Mouse (Mus musculus): ENCODE measurements around the gene Scamp3. TPM values are rescaled to one million over a fixed set of nuclear protein-coding genes. Genes with fewer than 3 reads are reported as not detected.

Gene Scamp3
- polyA plus RNA-seq, 1 experiment from 2014 or later, result 115 TPM

- Histone ChIP-seq H3K4me1 (peaks cover 45% of the 10 kb centered on the region), H3K9ac (peak within 1 kb of the TSS; percentile 88), H3K9me3 (no peaks in the 10 kb centered on the region), H3K27me3 (no peaks in the 10 kb centered on the region), H3K4me2 (peak within 1 kb of the TSS; percentile 92), H3K27ac (peak within 1 kb of the TSS; percentile 87), H3K36me3 (peaks cover 60% of the 10 kb centered on the region), H3K4me3 (peak within 1 kb of the TSS; percentile 69)
- peak; percentile 87 for ATAC-seq (ENCODE audit: insufficient number of reproducible peaks, insufficient read depth, low FRiP score, low TSS enrichment, low read depth)
- 7% methylated on average over 39 of the region's 39 CpGs for WGBS
These were observed 6.0 kb downstream of the Scamp3 start, which contains the start of gene Fam189b for GRCm38 (mm10) chr3:89183058-89183958. Gene Fam189b (plus strand): TSS chr3:89183143.

GRCm38 (mm10) chr3:89183959-89184315 is 6.7 kb downstream of the Scamp3 start:
- Histone ChIP-seq H3K9ac (peak overlapping the region; percentile 88), H3K36me3 (peaks cover 65% of the 10 kb centered on the region), H3K27ac (no peak overlapping the region), H3K9me3 (no peaks in the 10 kb centered on the region), H3K4me1 (peaks cover 39% of the 10 kb centered on the region), H3K4me2 (peak overlapping the region; percentile 92), H3K4me3 (peak overlapping the region; percentile 69), H3K27me3 (no peaks in the 10 kb centered on the region)
- no peak for ATAC-seq (ENCODE audit: insufficient number of reproducible peaks, insufficient read depth, low FRiP score, low TSS enrichment, low read depth)
- 80% methylated on average over 6 of the region's 6 CpGs for WGBS

GRCm38 (mm10) chr3:89187197-89187596 is 9.9 kb downstream of the Scamp3 start:
- no peak overlapping the region for H3K9ac ChIP-seq
- H3K27me3 ChIP-seq, result no peaks in the 10 kb centered on the region
- 0 out of 2 replicates have a peak, but pooled peaks have one; percentile 3 for ATAC-seq (ENCODE audit: insufficient number of reproducible peaks, insufficient read depth, low FRiP score, low TSS enrichment, low read depth)
- H3K9me3 ChIP-seq, result no peaks in the 10 kb centered on the region
- no peak overlapping the region for H3K27ac ChIP-seq
- no peak overlapping the region for H3K4me2 ChIP-seq
- no peak overlapping the region for H3K4me3 ChIP-seq
- peaks cover 39% of the 10 kb centered on the region for H3K36me3 ChIP-seq
- WGBS, result 39% methylated on average over 23 of the region's 23 CpGs
- peaks cover 32% of the 10 kb centered on the region for H3K4me1 ChIP-seq

GRCm38 (mm10) chr3:89187690-89188477 is 10.6 kb downstream of the Scamp3 start:
- no peak overlapping the region for H3K9ac ChIP-seq
- ATAC-seq (ENCODE audit: insufficient number of reproducible peaks, insufficient read depth, low FRiP score, low TSS enrichment, low read depth), result no peak
- H3K4me1 ChIP-seq, result peaks cover 27% of the 10 kb centered on the region
- no peak overlapping the region for H3K27ac ChIP-seq
- no peak overlapping the region for H3K4me2 ChIP-seq
- 66% methylated on average over 18 of the region's 18 CpGs for WGBS
- no peaks in the 10 kb centered on the region for H3K27me3 ChIP-seq
- H3K36me3 ChIP-seq, result peaks cover 33% of the 10 kb centered on the region
- no peak overlapping the region for H3K4me3 ChIP-seq
- no peaks in the 10 kb centered on the region for H3K9me3 ChIP-seq

GRCm38 (mm10) chr3:89188478-89188875 is 11.2 kb downstream of the Scamp3 start:
- Histone ChIP-seq H3K4me3 (no peak overlapping the region), H3K4me1 (peaks cover 26% of the 10 kb centered on the region), H3K9ac (no peak overlapping the region), H3K27ac (no peak overlapping the region), H3K36me3 (peaks cover 33% of the 10 kb centered on the region), H3K4me2 (no peak overlapping the region), H3K9me3 (no peaks in the 10 kb centered on the region), H3K27me3 (no peaks in the 10 kb centered on the region)
- ATAC-seq (ENCODE audit: insufficient number of reproducible peaks, insufficient read depth, low FRiP score, low TSS enrichment, low read depth), result no peak
- 56% methylated on average over 12 of the region's 12 CpGs for WGBS

GRCm38 (mm10) chr3:89190436-89190835 is 13.2 kb downstream of the Scamp3 start:
- Histone ChIP-seq H3K4me3 (no peak overlapping the region), H3K36me3 (peaks cover 33% of the 10 kb centered on the region), H3K4me1 (peaks cover 6% of the 10 kb centered on the region), H3K9me3 (no peaks in the 10 kb centered on the region), H3K9ac (no peak overlapping the region), H3K4me2 (no peak overlapping the region), H3K27ac (no peak overlapping the region), H3K27me3 (no peaks in the 10 kb centered on the region)
- no peak for ATAC-seq (ENCODE audit: insufficient number of reproducible peaks, insufficient read depth, low FRiP score, low TSS enrichment, low read depth)
- WGBS, result 81% methylated on average over 8 of the region's 8 CpGs

GRCm38 (mm10) chr3:89193351-89193750 is 16.1 kb downstream of the Scamp3 start:
- no peaks in the 10 kb centered on the region for H3K9me3 ChIP-seq
- no peak for ATAC-seq (ENCODE audit: insufficient number of reproducible peaks, insufficient read depth, low FRiP score, low TSS enrichment, low read depth)
- peaks cover 13% of the 10 kb centered on the region for H3K36me3 ChIP-seq
- peaks cover 6% of the 10 kb centered on the region for H3K4me1 ChIP-seq
- H3K4me2 ChIP-seq, result no peak overlapping the region
- H3K27me3 ChIP-seq, result no peaks in the 10 kb centered on the region
- no peak overlapping the region for H3K9ac ChIP-seq
- H3K4me3 ChIP-seq, result no peak overlapping the region
- 57% methylated on average over 1 of the region's 1 CpGs for WGBS
- H3K27ac ChIP-seq, result no peak overlapping the region

GRCm38 (mm10) chr3:89193853-89194252 is 16.6 kb downstream of the Scamp3 start:
- Histone ChIP-seq H3K4me1 (peaks cover 6% of the 10 kb centered on the region), H3K27ac (no peak overlapping the region), H3K27me3 (no peaks in the 10 kb centered on the region), H3K4me2 (no peak overlapping the region), H3K36me3 (peaks cover 8% of the 10 kb centered on the region), H3K9me3 (no peaks in the 10 kb centered on the region), H3K9ac (no peak overlapping the region), H3K4me3 (no peak overlapping the region)
- WGBS, result 88% methylated on average over 2 of the region's 2 CpGs
- no peak for ATAC-seq (ENCODE audit: insufficient number of reproducible peaks, insufficient read depth, low FRiP score, low TSS enrichment, low read depth)

GRCm38 (mm10) chr3:89195979-89196877 is 19.0 kb downstream of the Scamp3 start:
- no peaks in the 10 kb centered on the region for H3K36me3 ChIP-seq
- no peaks in the 10 kb centered on the region for H3K27me3 ChIP-seq
- H3K4me1 ChIP-seq, result peaks cover 6% of the 10 kb centered on the region
- peak overlapping the region; percentile 68 for H3K9ac ChIP-seq
- peak; percentile 95 for ATAC-seq (ENCODE audit: insufficient number of reproducible peaks, insufficient read depth, low FRiP score, low TSS enrichment, low read depth)
- peak overlapping the region; percentile 84 for H3K27ac ChIP-seq
- H3K4me3 ChIP-seq, result peak overlapping the region; percentile 44
- 6% methylated on average over 33 of the region's 33 CpGs for WGBS
- no peaks in the 10 kb centered on the region for H3K9me3 ChIP-seq
- peak overlapping the region; percentile 61 for H3K4me2 ChIP-seq

- Histone ChIP-seq H3K9ac (no peak overlapping the region), H3K4me1 (peaks cover 11% of the 10 kb centered on the region), H3K9me3 (no peaks in the 10 kb centered on the region), H3K4me3 (no peak overlapping the region), H3K36me3 (peaks cover 5% of the 10 kb centered on the region; the same call in 1 of the 2 replicates), H3K4me2 (no peak overlapping the region), H3K27ac (no peak overlapping the region), H3K27me3 (no peaks in the 10 kb centered on the region)
- no peak for ATAC-seq (ENCODE audit: insufficient number of reproducible peaks, insufficient read depth, low FRiP score, low TSS enrichment, low read depth)
- 72% methylated on average over 3 of the region's 3 CpGs for WGBS
These were observed 22.6 kb downstream of the Scamp3 start for GRCm38 (mm10) chr3:89199839-89200238.
